Mouse (Mus musculus): ENCODE data around the gene 4930426L09Rik. TPM values are rescaled to one million over a fixed set of nuclear protein-coding genes. Genes with fewer than 3 reads are reported as not detected.

Gene 4930426L09Rik
- polyA plus RNA-seq, 1 experiment from 2014 or later, result 0.27 TPM

DNA sequence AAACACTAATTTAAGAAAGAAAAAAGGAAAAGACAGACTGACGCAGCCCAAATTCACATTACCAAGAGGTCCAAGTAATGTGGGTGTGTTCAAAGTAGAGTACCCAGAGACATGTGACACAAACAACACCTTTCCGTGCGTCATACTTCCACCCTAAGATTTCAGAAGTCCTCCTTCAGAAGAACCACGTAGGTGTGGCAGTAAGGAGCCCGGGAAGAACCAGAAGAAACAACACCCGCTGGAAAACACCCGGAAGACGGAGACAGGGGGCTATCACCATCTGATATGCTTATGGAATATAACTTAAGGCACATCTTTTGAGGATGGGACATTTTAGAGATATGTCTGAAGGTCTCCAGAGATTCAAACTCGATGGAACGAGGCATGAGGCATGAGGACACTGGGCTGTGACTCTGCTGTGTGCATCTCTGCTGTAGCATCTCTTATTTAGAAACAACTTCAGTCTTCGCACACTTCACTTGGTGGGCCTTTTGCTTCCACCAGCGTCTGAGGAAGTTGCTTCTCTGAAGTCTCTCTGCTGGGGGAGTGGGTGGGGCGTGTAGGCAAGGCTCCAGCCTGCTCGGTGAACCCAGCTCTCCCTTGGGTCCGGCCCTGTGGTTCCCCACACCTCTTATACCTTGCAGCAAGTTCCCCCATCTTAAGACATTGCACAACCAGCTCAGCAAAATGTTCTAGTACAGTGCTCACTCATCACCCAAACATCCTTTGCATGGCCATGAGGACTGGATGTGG lies 13.9 kb upstream of the 4930426L09Rik start:
- H3K9ac ChIP-seq (ENCODE audit: low read depth, low read length), result no peak overlapping the region
- ATAC-seq, result no peak
- no peak overlapping the region for H3K4me3 ChIP-seq (ENCODE audit: low read depth, low read length)
- H3K4me1 ChIP-seq (replicated peaks; ENCODE audit: control insufficient read depth, insufficient read depth, low read length), result no peaks in the 10 kb centered on the region
- no peak for TF ChIP-seq CTCF (IDR thresholded peaks at IDR 0.05; ENCODE audit: low read depth)
- H3K27me3 ChIP-seq (replicated peaks; ENCODE audit: control insufficient read depth, insufficient read depth, low read length), result no peaks in the 10 kb centered on the region
- no peaks in the 10 kb centered on the region for H3K9me3 ChIP-seq (ENCODE audit: control insufficient read depth)
- no peak overlapping the region for H3K27ac ChIP-seq (ENCODE audit: low read depth, low read length)
- no peaks in the 10 kb centered on the region for H3K36me3 ChIP-seq (ENCODE audit: control insufficient read depth, insufficient read depth)
- H3K4me2 ChIP-seq (replicated peaks; ENCODE audit: low read depth), result no peak overlapping the region
- 94% methylated on average over 15 of the region's 15 CpGs for WGBS

DNA sequence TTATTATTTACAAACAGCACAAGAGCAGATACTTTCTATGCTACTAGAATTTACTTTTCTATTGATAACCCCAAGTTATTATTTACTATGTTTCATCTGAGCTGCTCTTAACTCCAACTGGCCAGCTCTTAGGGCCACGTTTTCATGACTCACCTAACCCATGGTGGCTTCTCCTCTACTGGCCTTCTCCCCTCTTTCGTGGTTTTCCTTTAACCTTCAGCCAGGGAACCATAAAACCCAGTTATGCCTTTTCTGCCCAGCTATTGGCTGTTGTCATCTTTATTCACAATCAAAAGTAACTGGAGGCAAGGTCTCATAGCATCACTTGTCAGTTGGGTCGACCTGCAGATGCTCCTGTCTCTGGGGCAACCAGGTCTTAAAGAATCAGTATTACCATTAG lies 12.6 kb upstream of the 4930426L09Rik start:
- Histone ChIP-seq H3K27ac (ENCODE audit: low read depth, low read length) (no peak overlapping the region), H3K9me3 (ENCODE audit: control insufficient read depth) (no peaks in the 10 kb centered on the region), H3K4me1 (replicated peaks; ENCODE audit: control insufficient read depth, insufficient read depth, low read length) (no peaks in the 10 kb centered on the region), H3K27me3 (replicated peaks; ENCODE audit: control insufficient read depth, insufficient read depth, low read length) (no peaks in the 10 kb centered on the region), H3K9ac (ENCODE audit: low read depth, low read length) (no peak overlapping the region), H3K36me3 (ENCODE audit: control insufficient read depth, insufficient read depth) (no peaks in the 10 kb centered on the region), H3K4me3 (ENCODE audit: low read depth, low read length) (no peak overlapping the region), H3K4me2 (replicated peaks; ENCODE audit: low read depth) (no peak overlapping the region)
- TF ChIP-seq CTCF (IDR thresholded peaks at IDR 0.05; ENCODE audit: low read depth), result no peak
- ATAC-seq, result no peak
- 71% methylated on average over 3 of the region's 3 CpGs for WGBS

- H3K9ac ChIP-seq (ENCODE audit: low read depth, low read length), result no peak overlapping the region
- no peak overlapping the region for H3K4me3 ChIP-seq (ENCODE audit: low read depth, low read length)
- no peak for TF ChIP-seq CTCF (IDR thresholded peaks at IDR 0.05; ENCODE audit: low read depth)
- H3K4me1 ChIP-seq (replicated peaks; ENCODE audit: control insufficient read depth, insufficient read depth, low read length), result no peaks in the 10 kb centered on the region
- WGBS, result 83% methylated on average over 3 of the region's 3 CpGs
- H3K36me3 ChIP-seq (ENCODE audit: control insufficient read depth, insufficient read depth), result no peaks in the 10 kb centered on the region
- no peak for ATAC-seq
- no peak overlapping the region for H3K4me2 ChIP-seq (replicated peaks; ENCODE audit: low read depth)
- no peaks in the 10 kb centered on the region for H3K27me3 ChIP-seq (replicated peaks; ENCODE audit: control insufficient read depth, insufficient read depth, low read length)
- no peaks in the 10 kb centered on the region for H3K9me3 ChIP-seq (ENCODE audit: control insufficient read depth)
- H3K27ac ChIP-seq (ENCODE audit: low read depth, low read length), result no peak overlapping the region
Observed at GRCm38 (mm10) chr2:18988885-18989284, 9.3 kb upstream of the 4930426L09Rik start.

DNA sequence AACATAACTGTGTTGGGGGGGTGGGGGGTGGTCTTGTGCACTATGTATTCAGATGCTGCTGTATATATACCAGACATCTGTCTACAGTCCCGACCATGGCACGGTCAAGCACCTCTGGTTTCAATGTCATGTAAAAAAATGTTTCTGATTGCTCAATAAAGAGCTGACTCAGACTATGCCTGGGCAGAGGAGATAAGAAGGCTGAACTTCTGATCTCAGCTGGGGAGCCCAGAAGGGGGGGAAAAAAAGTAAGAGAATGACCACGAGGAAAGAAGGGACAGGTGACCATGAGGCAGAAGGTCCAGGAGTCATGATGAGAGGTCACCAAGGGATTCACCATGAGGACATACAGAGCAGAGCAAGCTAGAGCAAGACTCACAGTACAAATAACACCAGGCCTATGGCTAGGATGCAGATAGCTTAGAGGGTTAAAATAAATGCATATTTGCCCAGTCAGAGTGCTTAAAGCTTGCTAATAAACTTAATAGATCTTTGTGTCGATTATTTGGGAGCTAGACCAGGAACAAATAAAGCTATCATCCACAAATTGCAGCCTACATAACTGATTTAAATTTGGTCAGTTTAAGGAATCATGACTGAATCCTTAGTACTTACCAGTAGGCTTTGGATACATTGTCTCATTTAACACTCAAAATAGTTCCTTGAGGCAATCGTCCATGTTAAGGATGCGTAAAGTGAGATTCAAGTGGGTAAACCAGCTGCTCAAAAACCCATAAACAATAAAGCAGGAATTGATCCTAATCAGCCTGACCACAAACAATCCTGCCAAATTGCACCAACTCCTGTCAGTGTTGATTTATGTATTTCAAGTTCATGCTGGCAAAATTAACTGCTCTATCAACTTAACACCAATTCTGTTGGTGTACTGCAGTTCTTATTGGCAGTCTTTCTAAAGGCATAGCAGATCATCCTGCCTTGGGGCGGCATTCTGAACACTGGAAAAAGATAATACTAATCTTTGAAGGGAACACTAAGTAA lies 5.3 kb upstream of the 4930426L09Rik start:
- no peaks in the 10 kb centered on the region for H3K9me3 ChIP-seq (ENCODE audit: control insufficient read depth)
- TF ChIP-seq CTCF (IDR thresholded peaks at IDR 0.05; ENCODE audit: low read depth), result no peak
- no peaks in the 10 kb centered on the region for H3K4me1 ChIP-seq (replicated peaks; ENCODE audit: control insufficient read depth, insufficient read depth, low read length)
- no peak overlapping the region for H3K4me2 ChIP-seq (replicated peaks; ENCODE audit: low read depth)
- H3K36me3 ChIP-seq (ENCODE audit: control insufficient read depth, insufficient read depth), result no peaks in the 10 kb centered on the region
- H3K27ac ChIP-seq (ENCODE audit: low read depth, low read length), result no peak overlapping the region
- no peaks in the 10 kb centered on the region; the same call in 1 of the 2 replicates for H3K27me3 ChIP-seq (replicated peaks; ENCODE audit: control insufficient read depth, insufficient read depth, low read length)
- no peak overlapping the region for H3K4me3 ChIP-seq (ENCODE audit: low read depth, low read length)
- H3K9ac ChIP-seq (ENCODE audit: low read depth, low read length), result no peak overlapping the region
- WGBS, result 51% methylated on average over 7 of the region's 7 CpGs
- peak; percentile 77 for ATAC-seq

- no peaks in the 10 kb centered on the region for H3K36me3 ChIP-seq (ENCODE audit: control insufficient read depth, insufficient read depth)
- H3K9ac ChIP-seq (ENCODE audit: low read depth, low read length), result peak overlapping the region; percentile 59; the same call in 1 of the 2 replicates
- H3K27ac ChIP-seq (ENCODE audit: low read depth, low read length), result peak overlapping the region; percentile 76; the same call in 1 of the 2 replicates
- ATAC-seq, result no peak
- H3K9me3 ChIP-seq (ENCODE audit: control insufficient read depth), result no peaks in the 10 kb centered on the region
- H3K4me3 ChIP-seq (ENCODE audit: low read depth, low read length), result peak overlapping the region; percentile 63
- no peaks in the 10 kb centered on the region; the same call in 1 of the 2 replicates for H3K27me3 ChIP-seq (replicated peaks; ENCODE audit: control insufficient read depth, insufficient read depth, low read length)
- peak overlapping the region; percentile 86 for H3K4me2 ChIP-seq (replicated peaks; ENCODE audit: low read depth)
- WGBS, result 1% methylated on average over 25 of the region's 25 CpGs
- H3K4me1 ChIP-seq (replicated peaks; ENCODE audit: control insufficient read depth, insufficient read depth, low read length), result no peaks in the 10 kb centered on the region
- no peak for TF ChIP-seq CTCF (IDR thresholded peaks at IDR 0.05; ENCODE audit: low read depth)
Observed at GRCm38 (mm10) chr2:18996451-18997211, 1.5 kb upstream of the 4930426L09Rik start.

Data from intestine, postnatal 0 days (tissue).